Mouse (Mus musculus): Measurements from ENCODE around the gene Zfp286. TPM values are rescaled to one million over a fixed set of nuclear protein-coding genes. Genes with fewer than 3 reads are reported as not detected.

The Zfp286 gene
- polyA plus RNA-seq, 1 experiment from 2014 or later: 13.9 TPM

GRCm38 (mm10) chr11:62814625-62815024, 25.4 kb upstream of the Zfp286 start:
- Histone ChIP-seq H3K9me3 (ENCODE audit: control insufficient read depth, low read length) (no peaks in the 10 kb centered on the region), H3K4me2 (ENCODE audit: low read length) (no peak overlapping the region), H3K4me1 (ENCODE audit: control insufficient read depth in 2 of 2, insufficient read depth in 2 of 2, low read length in 2 of 2) (peaks cover 3 to 13% of the 10 kb centered on the region in 2 experiments), H3K9ac (ENCODE audit: low read length) (no peak overlapping the region), H3K27ac (replicated peaks in 1 of 2; ENCODE audit: control insufficient read depth in 1 of 2, insufficient read depth in 1 of 2, low read depth in 2 of 2, low read length in 2 of 2) (no peak overlapping the region), H3K4me3 (ENCODE audit: control insufficient read depth in 1 of 2, insufficient read depth in 1 of 2, low read depth in 1 of 2, low read length in 2 of 2) (no peak overlapping the region), H3K36me3 (ENCODE audit: control insufficient read depth, insufficient read depth, low read length) (no peaks in the 10 kb centered on the region), H3K27me3 (ENCODE audit: control insufficient read depth, insufficient read depth, low read length) (no peaks in the 10 kb centered on the region)
- WGBS: 36% methylated on average over 4 of the region's 4 CpGs
- no peak for ATAC-seq (ENCODE audit: insufficient number of reproducible peaks, insufficient read depth, low FRiP score, low read depth)

- 53% methylated on average over 6 of the region's 6 CpGs for WGBS
Measured at GRCm38 (mm10) chr11:62813970-62814624, 24.8 kb upstream of the Zfp286 start.

GRCm38 (mm10) chr11:62813497-62813896, 24.2 kb upstream of the Zfp286 start:
- H3K9me3 ChIP-seq (ENCODE audit: control insufficient read depth, low read length): no peaks in the 10 kb centered on the region
- no peak overlapping the region for H3K4me2 ChIP-seq (ENCODE audit: low read length)
- no peaks in the 10 kb centered on the region for H3K36me3 ChIP-seq (ENCODE audit: control insufficient read depth, insufficient read depth, low read length)
- ATAC-seq (ENCODE audit: insufficient number of reproducible peaks, insufficient read depth, low FRiP score, low read depth): no peak
- H3K4me3 ChIP-seq (ENCODE audit: control insufficient read depth in 1 of 2, insufficient read depth in 1 of 2, low read depth in 1 of 2, low read length in 2 of 2): no peak overlapping the region
- WGBS: 11% methylated on average over 1 of the region's 1 CpGs
- H3K27me3 ChIP-seq (ENCODE audit: control insufficient read depth, insufficient read depth, low read length): no peaks in the 10 kb centered on the region
- H3K9ac ChIP-seq (ENCODE audit: low read length): no peak overlapping the region
- no peak overlapping the region for H3K27ac ChIP-seq (replicated peaks in 1 of 2; ENCODE audit: control insufficient read depth in 1 of 2, insufficient read depth in 1 of 2, low read depth in 2 of 2, low read length in 2 of 2)
- H3K4me1 ChIP-seq (ENCODE audit: control insufficient read depth in 2 of 2, insufficient read depth in 2 of 2, low read length in 2 of 2): peaks cover 3 to 13% of the 10 kb centered on the region in 2 experiments

More at GRCm38 (mm10) chr11:62813970-62814624, 24.8 kb upstream of the Zfp286 start:
- Histone ChIP-seq H3K36me3 (ENCODE audit: control insufficient read depth, insufficient read depth, low read length) (no peaks in the 10 kb centered on the region), H3K9me3 (ENCODE audit: control insufficient read depth, low read length) (no peaks in the 10 kb centered on the region), H3K4me1 (ENCODE audit: control insufficient read depth in 2 of 2, insufficient read depth in 2 of 2, low read length in 2 of 2) (peaks cover 3 to 13% of the 10 kb centered on the region in 2 experiments), H3K4me3 (ENCODE audit: control insufficient read depth in 1 of 2, insufficient read depth in 1 of 2, low read depth in 1 of 2, low read length in 2 of 2) (no peak overlapping the region), H3K27ac (replicated peaks in 1 of 2; ENCODE audit: control insufficient read depth in 1 of 2, insufficient read depth in 1 of 2, low read depth in 2 of 2, low read length in 2 of 2) (no peak overlapping the region), H3K27me3 (ENCODE audit: control insufficient read depth, insufficient read depth, low read length) (no peaks in the 10 kb centered on the region), H3K4me2 (ENCODE audit: low read length) (no peak overlapping the region), H3K9ac (ENCODE audit: low read length) (no peak overlapping the region)
- ATAC-seq (ENCODE audit: insufficient number of reproducible peaks, insufficient read depth, low FRiP score, low read depth): no peak

GRCm38 (mm10) chr11:62812268-62812667, 23.0 kb upstream of the Zfp286 start:
- Histone ChIP-seq H3K27ac (replicated peaks in 1 of 2; ENCODE audit: control insufficient read depth in 1 of 2, insufficient read depth in 1 of 2, low read depth in 2 of 2, low read length in 2 of 2) (no peak overlapping the region), H3K9me3 (ENCODE audit: control insufficient read depth, low read length) (no peaks in the 10 kb centered on the region), H3K36me3 (ENCODE audit: control insufficient read depth, insufficient read depth, low read length) (no peaks in the 10 kb centered on the region), H3K27me3 (ENCODE audit: control insufficient read depth, insufficient read depth, low read length) (no peaks in the 10 kb centered on the region), H3K4me3 (ENCODE audit: control insufficient read depth in 1 of 2, insufficient read depth in 1 of 2, low read depth in 1 of 2, low read length in 2 of 2) (no peak overlapping the region), H3K4me2 (ENCODE audit: low read length) (no peak overlapping the region), H3K4me1 (ENCODE audit: control insufficient read depth in 2 of 2, insufficient read depth in 2 of 2, low read length in 2 of 2) (peaks cover 3 to 13% of the 10 kb centered on the region in 2 experiments), H3K9ac (ENCODE audit: low read length) (no peak overlapping the region)
- 81% methylated on average over 6 of the region's 6 CpGs for WGBS
- no peak for ATAC-seq (ENCODE audit: insufficient number of reproducible peaks, insufficient read depth, low FRiP score, low read depth)

- 65% methylated on average over 4 of the region's 4 CpGs for WGBS
- Histone ChIP-seq H3K27ac (replicated peaks in 1 of 2; ENCODE audit: control insufficient read depth in 1 of 2, insufficient read depth in 1 of 2, low read depth in 2 of 2, low read length in 2 of 2) (no peak overlapping the region), H3K4me1 (ENCODE audit: control insufficient read depth in 2 of 2, insufficient read depth in 2 of 2, low read length in 2 of 2) (peaks cover 3 to 13% of the 10 kb centered on the region in 2 experiments), H3K4me3 (ENCODE audit: control insufficient read depth in 1 of 2, insufficient read depth in 1 of 2, low read depth in 1 of 2, low read length in 2 of 2) (no peak overlapping the region), H3K9me3 (ENCODE audit: control insufficient read depth, low read length) (peaks cover 4% of the 10 kb centered on the region; the same call in 1 of the 2 replicates), H3K27me3 (ENCODE audit: control insufficient read depth, insufficient read depth, low read length) (no peaks in the 10 kb centered on the region), H3K4me2 (ENCODE audit: low read length) (no peak overlapping the region), H3K9ac (ENCODE audit: low read length) (no peak overlapping the region), H3K36me3 (ENCODE audit: control insufficient read depth, insufficient read depth, low read length) (no peaks in the 10 kb centered on the region)
- ATAC-seq (ENCODE audit: insufficient number of reproducible peaks, insufficient read depth, low FRiP score, low read depth): no peak
Measured at GRCm38 (mm10) chr11:62809201-62809600, 19.9 kb upstream of the Zfp286 start.

GRCm38 (mm10) chr11:62807965-62808364, 18.7 kb upstream of the Zfp286 start:
- Histone ChIP-seq H3K27ac (replicated peaks in 1 of 2; ENCODE audit: control insufficient read depth in 1 of 2, insufficient read depth in 1 of 2, low read depth in 2 of 2, low read length in 2 of 2) (no peak overlapping the region), H3K9ac (ENCODE audit: low read length) (no peak overlapping the region), H3K4me2 (ENCODE audit: low read length) (no peak overlapping the region), H3K27me3 (ENCODE audit: control insufficient read depth, insufficient read depth, low read length) (no peaks in the 10 kb centered on the region), H3K4me3 (ENCODE audit: control insufficient read depth in 1 of 2, insufficient read depth in 1 of 2, low read depth in 1 of 2, low read length in 2 of 2) (no peak overlapping the region), H3K9me3 (ENCODE audit: control insufficient read depth, low read length) (peaks cover 4% of the 10 kb centered on the region; the same call in 1 of the 2 replicates), H3K36me3 (ENCODE audit: control insufficient read depth, insufficient read depth, low read length) (no peaks in the 10 kb centered on the region), H3K4me1 (ENCODE audit: control insufficient read depth in 2 of 2, insufficient read depth in 2 of 2, low read length in 2 of 2) (peaks cover 0 to under 1% of the 10 kb centered on the region in 2 experiments; a peak in 2 of 4 replicates)
- WGBS: 68% methylated on average over 2 of the region's 2 CpGs
- no peak for ATAC-seq (ENCODE audit: insufficient number of reproducible peaks, insufficient read depth, low FRiP score, low read depth)

GRCm38 (mm10) chr11:62804119-62804518, 14.9 kb upstream of the Zfp286 start:
- Histone ChIP-seq H3K9me3 (ENCODE audit: control insufficient read depth, low read length) (peaks cover 4% of the 10 kb centered on the region; the same call in 1 of the 2 replicates), H3K36me3 (ENCODE audit: control insufficient read depth, insufficient read depth, low read length) (no peaks in the 10 kb centered on the region), H3K9ac (ENCODE audit: low read length) (no peak overlapping the region), H3K4me3 (ENCODE audit: control insufficient read depth in 1 of 2, insufficient read depth in 1 of 2, low read depth in 1 of 2, low read length in 2 of 2) (no peak overlapping the region), H3K4me1 (ENCODE audit: control insufficient read depth in 2 of 2, insufficient read depth in 2 of 2, low read length in 2 of 2) (no peaks in the 10 kb centered on the region), H3K27ac (replicated peaks in 1 of 2; ENCODE audit: control insufficient read depth in 1 of 2, insufficient read depth in 1 of 2, low read depth in 2 of 2, low read length in 2 of 2) (no peak overlapping the region), H3K27me3 (ENCODE audit: control insufficient read depth, insufficient read depth, low read length) (no peaks in the 10 kb centered on the region), H3K4me2 (ENCODE audit: low read length) (no peak overlapping the region)
- WGBS: 42% methylated on average over 13 of the region's 13 CpGs
- no peak for ATAC-seq (ENCODE audit: insufficient number of reproducible peaks, insufficient read depth, low FRiP score, low read depth)

GRCm38 (mm10) chr11:62789617-62789936, 315 bp upstream of the Zfp286 start:
- no peak for ATAC-seq (ENCODE audit: insufficient number of reproducible peaks, insufficient read depth, low FRiP score, low read depth)
- H3K27ac ChIP-seq (replicated peaks in 1 of 2; ENCODE audit: control insufficient read depth in 1 of 2, insufficient read depth in 1 of 2, low read depth in 2 of 2, low read length in 2 of 2): 0 out of 4 replicates have a peak overlapping the region, but pooled peaks of 1 of the 2 experiments have one; percentile 17
- H3K27me3 ChIP-seq (ENCODE audit: control insufficient read depth, insufficient read depth, low read length): no peaks in the 10 kb centered on the region
- H3K9me3 ChIP-seq (ENCODE audit: control insufficient read depth, low read length): no peaks in the 10 kb centered on the region
- peak overlapping the region; percentile 95 for H3K4me2 ChIP-seq (ENCODE audit: low read length)
- H3K9ac ChIP-seq (ENCODE audit: low read length): peak overlapping the region; percentile 78
- peaks cover 4 to 6% of the 10 kb centered on the region in 2 experiments; a peak in 2 of 4 replicates for H3K4me1 ChIP-seq (ENCODE audit: control insufficient read depth in 2 of 2, insufficient read depth in 2 of 2, low read length in 2 of 2)
- 60% methylated on average over 3 of the region's 3 CpGs for WGBS
- peaks cover 12% of the 10 kb centered on the region; the same call in 1 of the 2 replicates for H3K36me3 ChIP-seq (ENCODE audit: control insufficient read depth, insufficient read depth, low read length)
- H3K4me3 ChIP-seq (ENCODE audit: control insufficient read depth in 1 of 2, insufficient read depth in 1 of 2, low read depth in 1 of 2, low read length in 2 of 2): peak overlapping the region; percentile 70 to 73
